Mouse (Mus musculus) layer of hippocampus, adult 2 months (tissue): ENCODE measurements around the gene Fam24b. TPM values are rescaled to one million over a fixed set of nuclear protein-coding genes. Genes with fewer than 3 reads are reported as not detected.

ENCODE experiments used
- DNase-seq, 2 experiments: peaks; one replicate each; pipeline ENCODE4 v3.0.0; 2022; ENCODE audit warnings: low spot score in 2 of 2
- H3K27ac ChIP-seq: fragments of 200-600 bp; 2 replicates; pipeline ENCODE4 v1.8.1; 2022
- H3K4me3 ChIP-seq: fragments of 200-600 bp; 2 replicates; pipeline ENCODE4 v1.8.1; 2022; ENCODE audit warnings: mild to moderate bottlenecking
- CTCF ChIP-seq: fragments of 200-600 bp; conservative IDR thresholded peaks from 2 replicates; pipeline ENCODE4 v1.8.1; 2022; ENCODE audit warnings: antibody characterized with exemption, mild to moderate bottlenecking, moderate library complexity
- total RNA-seq, 2 experiments: library from RNA; stranded (reverse); gene quantifications; 2 replicates each; pipeline ENCODE4 v1.2.3; 2021

Gene Fam24b
- total RNA-seq, 2 experiments from 2014 or later, result not detected

- no peak for TF ChIP-seq CTCF
- no peak for DNase-seq
- no peak overlapping the region for H3K27ac ChIP-seq
- no peak overlapping the region for H3K4me3 ChIP-seq
Observed at GRCm38 (mm10) chr7:131327054-131327453, 2.3 kb downstream of the Fam24b start.

- H3K27ac ChIP-seq, result no peak within 1 kb of the TSS
- TF ChIP-seq CTCF, result no peak
- no peak within 1 kb of the TSS for H3K4me3 ChIP-seq
- no peak for DNase-seq
Observed at GRCm38 (mm10) chr7:131322192-131322591, 7.1 kb downstream of the Fam24b start, which contains the start of gene Cuzd1. Gene Cuzd1 (minus strand): TSS chr7:131322292.

GRCm38 (mm10) chr7:131318340-131318739 lies 11.0 kb downstream of the Fam24b start:
- DNase-seq, result no peak
- Histone ChIP-seq H3K4me3 (no peak overlapping the region), H3K27ac (no peak overlapping the region)
- TF ChIP-seq CTCF, result no peak

DNA sequence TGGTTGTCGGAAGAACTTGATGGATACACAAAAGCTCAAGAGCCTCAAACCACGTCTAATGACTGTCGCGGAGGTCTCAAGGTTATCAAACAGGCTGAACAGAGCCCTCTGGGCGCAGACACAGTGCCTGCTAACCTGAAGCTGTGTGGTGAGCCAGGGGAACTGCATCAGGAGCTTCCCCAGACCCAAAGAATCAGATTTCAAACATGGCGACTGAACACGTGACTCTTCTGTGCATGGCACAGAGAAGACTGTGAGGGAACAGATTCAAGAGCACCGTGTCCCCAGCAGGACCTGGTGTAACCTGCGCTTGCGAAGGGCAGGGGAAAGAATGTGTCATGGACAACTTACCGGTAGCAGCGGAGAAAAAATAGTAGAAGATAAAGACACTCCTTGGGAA lies 11.7 kb downstream of the Fam24b start:
- TF ChIP-seq CTCF, result no peak
- DNase-seq, result no peak
- Histone ChIP-seq H3K4me3 (no peak overlapping the region), H3K27ac (no peak overlapping the region)

- Histone ChIP-seq H3K27ac (no peak overlapping the region), H3K4me3 (no peak overlapping the region)
- TF ChIP-seq CTCF, result no peak
- DNase-seq, result no peak
Observed at GRCm38 (mm10) chr7:131314493-131314892, 14.8 kb downstream of the Fam24b start.

DNA sequence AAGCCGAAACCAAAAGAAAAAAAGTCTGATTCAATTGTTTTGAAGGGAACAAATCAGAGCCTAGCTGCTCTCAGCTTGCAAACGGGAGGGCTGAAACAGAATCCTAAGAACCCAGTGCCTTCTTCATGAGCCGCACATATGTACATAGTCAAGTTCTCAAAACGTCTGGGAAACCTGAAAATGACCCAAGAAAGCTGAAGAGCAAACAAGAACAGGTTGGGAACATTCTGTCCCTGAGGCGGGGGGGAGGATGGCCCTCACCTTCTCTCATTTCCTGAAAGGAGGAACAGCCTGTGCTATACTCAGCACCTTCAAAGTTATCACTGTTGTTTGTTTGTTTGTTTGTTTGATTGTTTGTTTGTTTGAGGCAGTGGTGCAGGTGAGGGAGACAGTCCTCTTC lies 22.6 kb downstream of the Fam24b start:
- no peak overlapping the region for H3K27ac ChIP-seq
- no peak overlapping the region for H3K4me3 ChIP-seq
- DNase-seq, result no peak
- no peak for TF ChIP-seq CTCF

DNA sequence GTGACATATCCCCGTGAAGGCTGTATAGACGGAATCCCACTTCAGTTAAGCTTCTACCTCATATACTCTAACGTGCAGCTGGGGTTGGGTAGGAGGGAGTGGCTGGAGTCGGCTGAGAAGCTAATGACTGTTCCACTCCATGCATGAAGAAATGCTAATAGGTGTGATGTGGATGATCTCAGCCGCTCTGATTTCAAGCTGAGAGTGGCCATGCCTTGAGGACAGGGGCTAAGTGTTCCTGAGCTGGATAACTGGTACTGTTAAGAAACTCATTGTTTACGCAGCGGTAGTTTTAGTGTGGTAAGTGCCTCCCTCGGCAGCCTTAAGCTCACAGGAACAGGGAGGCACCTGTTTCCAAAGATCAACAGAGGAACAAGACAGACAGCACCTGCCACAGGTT lies 26.0 kb downstream of the Fam24b start:
- no peak overlapping the region for H3K4me3 ChIP-seq
- no peak for TF ChIP-seq CTCF
- DNase-seq, result no peak
- H3K27ac ChIP-seq, result no peak overlapping the region

DNA sequence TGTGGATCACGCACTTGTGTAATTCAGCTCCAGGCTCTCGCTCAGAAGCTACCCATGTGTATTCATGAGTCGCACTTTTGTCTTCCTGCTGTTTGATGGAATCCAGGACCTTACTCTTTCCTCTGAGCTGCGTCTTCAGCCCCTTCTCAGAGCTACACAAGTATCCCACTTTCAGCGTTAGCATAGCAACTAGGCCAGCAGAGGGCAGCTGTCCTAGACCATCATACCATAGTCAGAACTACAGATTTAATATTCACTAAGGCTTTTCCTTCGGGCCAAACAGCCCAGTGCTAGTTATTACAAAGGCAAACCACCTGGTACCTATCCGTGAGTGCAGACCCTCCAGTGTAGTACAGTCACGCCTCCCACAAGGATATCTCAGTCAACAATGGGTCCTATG lies 32.2 kb downstream of the Fam24b start:
- peak; percentile 58 for TF ChIP-seq CTCF
- DNase-seq, result no peak

More for the DNA sequence above, 32.2 kb downstream of the Fam24b start:
- Histone ChIP-seq H3K4me3 (no peak overlapping the region), H3K27ac (no peak overlapping the region)

Other genes starting within 250 kb of the Fam24b start
- gene 4933402N03Rik, start 183.2 kb downstream of the Fam24b start, total RNA-seq, result not detected
- gene 5430419D17Rik, start 155.1 kb downstream of the Fam24b start, total RNA-seq, result under 1 TPM in 1 of 2 experiments, not detected in 1; 0.05 TPM
- under 1 TPM in 1 of 2 experiments, not detected in 1; 0.15 TPM for gene Cuzd1, start 7.2 kb downstream of the Fam24b start, total RNA-seq
- gene Fam24a, start 4.3 kb upstream of the Fam24b start, total RNA-seq, result not detected
- gene 2310057M21Rik, start 33.2 kb upstream of the Fam24b start, total RNA-seq, result 10 to 100 TPM; 25.7 to 32.2 TPM
- 10 to 100 TPM; 50.1 to 57.4 TPM for gene Pstk, start 41.6 kb upstream of the Fam24b start, total RNA-seq
- 10 to 100 TPM; 52.3 to 55.6 TPM for gene Ikzf5, start 81.0 kb upstream of the Fam24b start, total RNA-seq
- 10 to 100 TPM; 83.9 to 92.3 TPM for gene Acadsb, start 81.1 kb upstream of the Fam24b start, total RNA-seq
- not detected for gene Hmx3, start 213.4 kb upstream of the Fam24b start, total RNA-seq
- gene Hmx2, start 219.3 kb upstream of the Fam24b start, total RNA-seq, result not detected
- 10 to 100 TPM; 59.4 to 66.3 TPM for gene Bub3, start 230.7 kb upstream of the Fam24b start, total RNA-seq